Mouse (Mus musculus) inflammation-experienced regulatory T-cells, adult 6 months (primary cell): ENCODE measurements around the gene Rasgef1b. TPM values are rescaled to one million over a fixed set of nuclear protein-coding genes. Genes with fewer than 3 reads are reported as not detected.
A peak's percentile ranks its signal among the peaks of the same experiment; 100 is the strongest.

ENCODE experiments used
- ATAC-seq: one replicate; pipeline ENCODE4 v1.8.0; 2017
- polyA plus RNA-seq, 3 experiments: library from polyadenylated mRNA; unstranded; fragments of 100-300 nt; shearing (Covaris generic); gene quantifications; one replicate each; pipeline ENCODE4 v1.2.1; 2017

The Rasgef1b gene
- polyA plus RNA-seq, 3 experiments from 2014 or later = 1.6 to 3.3 (median 2.5) TPM

- no peak for ATAC-seq
These were observed 235.8 kb downstream of the Rasgef1b start for GRCm38 (mm10) chr5:99493017-99493416.

GRCm38 (mm10) chr5:99488479-99489158, 240.2 kb downstream of the Rasgef1b start:
- ATAC-seq = no peak

- ATAC-seq = no peak
These were observed 241.6 kb downstream of the Rasgef1b start for GRCm38 (mm10) chr5:99487009-99487858.

- ATAC-seq = no peak
These were observed 245.7 kb downstream of the Rasgef1b start for GRCm38 (mm10) chr5:99483162-99483561.

GRCm38 (mm10) chr5:99482524-99482923, 246.3 kb downstream of the Rasgef1b start:
- ATAC-seq = no peak

DNA sequence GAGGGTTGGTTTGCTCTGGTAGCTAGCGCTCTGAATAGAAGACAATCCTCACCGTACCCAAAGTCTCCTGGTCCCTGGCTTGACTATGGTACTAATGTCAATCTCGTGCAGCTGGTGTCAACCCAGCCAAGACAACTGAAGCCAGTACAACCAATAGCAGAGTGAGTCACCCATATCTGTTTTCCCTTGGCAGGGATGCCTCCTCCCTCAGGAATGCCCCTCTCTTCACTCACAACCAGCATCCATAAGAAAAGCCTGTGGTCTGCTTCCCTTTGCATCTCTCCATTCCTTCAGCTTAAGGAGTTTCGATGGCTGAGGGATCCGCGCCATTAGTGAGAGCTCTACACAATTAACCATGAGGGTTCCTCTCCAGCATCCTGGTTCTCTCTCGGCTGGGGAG, 246.8 kb downstream of the Rasgef1b start:
- no peak for ATAC-seq

DNA sequence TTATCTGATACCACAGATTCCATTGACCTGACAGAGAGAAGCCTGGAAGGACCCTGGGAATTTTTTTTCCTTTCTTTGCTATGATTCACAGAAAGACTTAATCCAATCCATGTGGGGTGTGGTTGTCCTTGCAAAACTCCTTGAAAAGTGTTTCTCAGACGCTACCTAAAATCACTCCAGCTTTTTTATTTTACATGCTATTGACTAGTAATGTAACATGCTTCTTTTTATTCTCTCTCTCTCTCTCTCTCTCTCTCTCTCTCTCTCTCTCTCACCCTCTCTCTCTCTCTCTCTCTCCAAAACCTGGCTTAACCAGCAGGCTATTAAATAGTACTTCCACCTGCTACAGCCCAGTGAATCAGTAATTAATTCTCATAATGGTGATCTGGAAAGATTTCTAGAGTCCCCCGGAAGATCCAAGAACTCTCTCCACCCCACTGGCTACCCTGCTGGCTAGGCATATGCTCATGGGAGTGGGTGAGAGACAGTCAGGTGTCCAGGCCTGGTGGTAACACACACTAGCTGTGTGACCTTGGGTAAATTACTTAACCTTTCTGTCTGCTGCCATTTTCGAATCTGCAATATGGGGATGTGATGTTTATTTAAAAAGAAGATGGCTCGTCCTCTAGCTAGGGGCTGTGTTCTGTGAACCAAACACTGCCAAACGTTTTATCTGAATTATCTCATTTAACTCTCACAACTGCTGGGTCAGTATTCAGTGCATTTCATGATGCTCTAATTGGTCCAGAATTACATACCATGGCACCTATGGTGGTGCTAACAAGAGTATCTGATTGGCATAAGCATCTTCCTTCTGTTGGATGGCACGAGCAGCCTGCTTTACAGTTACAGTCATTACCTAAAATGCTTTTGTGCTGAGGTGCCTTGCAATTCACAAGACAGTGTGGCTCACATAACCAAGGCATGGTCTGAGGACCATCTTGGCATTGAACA, 248.5 kb downstream of the Rasgef1b start:
- ATAC-seq = no peak

- no peak for ATAC-seq
These were observed 249.4 kb downstream of the Rasgef1b start for GRCm38 (mm10) chr5:99479263-99480077.

GRCm38 (mm10) chr5:99478716-99479115, 250.1 kb downstream of the Rasgef1b start:
- ATAC-seq = no peak

DNA sequence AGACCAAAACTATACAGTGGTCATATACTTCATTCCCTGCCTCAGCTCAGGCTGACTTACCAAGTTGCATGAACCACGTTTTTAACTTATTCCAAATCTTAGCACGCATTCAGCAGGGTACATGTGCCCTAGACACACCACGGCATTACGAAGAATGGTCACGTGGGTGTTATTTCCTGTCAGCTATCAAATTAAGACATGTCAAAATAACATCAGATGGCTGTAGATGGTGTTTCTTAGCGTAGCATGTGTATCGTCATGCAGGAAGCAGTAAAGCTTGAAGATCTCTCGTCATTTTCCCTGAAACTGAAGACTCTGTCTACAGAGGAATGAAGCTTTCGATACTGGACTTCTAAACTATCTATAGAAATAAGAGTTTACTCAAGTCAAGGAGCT, 251.4 kb downstream of the Rasgef1b start:
- peak; percentile 81 for ATAC-seq

- peak; percentile 36 for ATAC-seq
These were observed 252.0 kb downstream of the Rasgef1b start for GRCm38 (mm10) chr5:99476640-99477419.

GRCm38 (mm10) chr5:99472607-99473335, 256.1 kb downstream of the Rasgef1b start:
- ATAC-seq = no peak

GRCm38 (mm10) chr5:99471790-99472189, 257.1 kb downstream of the Rasgef1b start:
- ATAC-seq = no peak

- ATAC-seq = no peak
These were observed 258.3 kb downstream of the Rasgef1b start for GRCm38 (mm10) chr5:99470613-99471012.

DNA sequence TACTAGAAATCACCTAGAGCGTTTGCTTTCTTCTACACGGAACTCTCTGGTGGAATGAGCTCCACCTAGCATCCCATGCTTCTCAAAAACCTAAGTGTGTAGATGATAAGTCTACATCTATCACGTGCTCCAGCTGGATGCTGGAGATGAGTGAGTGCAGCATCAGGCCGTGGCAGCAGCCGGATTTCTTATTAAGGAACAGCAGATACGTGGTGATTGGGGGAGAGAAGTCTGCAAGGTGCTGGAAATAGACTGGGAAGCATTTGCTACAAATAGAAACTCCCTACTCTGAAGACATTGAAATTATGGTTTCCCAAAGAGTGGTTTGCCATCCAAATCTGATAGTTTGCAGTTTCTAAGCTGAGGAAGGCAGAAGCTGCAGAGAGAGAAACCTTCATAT, 269.9 kb downstream of the Rasgef1b start:
- ATAC-seq = no peak

GRCm38 (mm10) chr5:99457291-99457690, 271.6 kb downstream of the Rasgef1b start:
- no peak for ATAC-seq

DNA sequence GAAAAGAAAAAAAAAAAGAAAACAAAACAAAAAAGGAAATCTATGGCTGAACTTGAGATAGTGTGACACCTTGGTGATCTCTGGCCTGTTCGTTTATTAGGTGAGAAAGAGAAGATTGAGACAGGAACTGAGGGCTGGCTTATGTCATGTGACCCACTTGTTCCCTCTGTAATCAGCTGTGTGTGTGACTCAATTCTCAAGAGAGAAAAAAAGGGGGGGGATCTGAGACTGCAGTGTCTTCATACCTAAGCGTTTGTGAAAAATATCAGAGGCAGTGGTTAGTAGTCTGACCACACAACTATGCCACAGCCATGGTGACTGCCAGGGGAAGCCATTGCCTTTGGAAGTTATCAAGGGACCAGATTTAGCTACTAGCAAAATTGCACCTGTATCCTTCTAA, 276.9 kb downstream of the Rasgef1b start:
- ATAC-seq = peak; percentile 50

DNA sequence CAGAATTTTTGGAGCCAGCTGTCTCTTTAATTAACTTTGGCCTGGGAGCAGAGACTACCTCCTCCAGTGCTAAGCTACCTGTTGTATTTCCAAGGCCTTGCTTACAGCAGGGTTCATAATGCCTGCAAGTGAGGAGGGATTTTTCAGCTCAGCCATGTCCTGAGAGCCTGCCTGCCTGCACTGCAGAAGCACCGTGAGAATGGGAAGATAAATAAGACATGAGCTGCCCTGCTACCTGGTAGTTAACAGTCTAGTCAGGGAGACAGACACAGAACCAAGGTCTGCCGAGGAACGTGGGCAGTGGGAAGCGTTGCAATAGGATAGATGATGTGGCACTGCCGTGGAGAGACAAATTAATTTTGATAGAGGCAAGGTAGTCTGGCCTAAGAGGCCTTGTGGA, 277.4 kb downstream of the Rasgef1b start:
- ATAC-seq = no peak

GRCm38 (mm10) chr5:99450994-99451393, 277.9 kb downstream of the Rasgef1b start:
- no peak for ATAC-seq

DNA sequence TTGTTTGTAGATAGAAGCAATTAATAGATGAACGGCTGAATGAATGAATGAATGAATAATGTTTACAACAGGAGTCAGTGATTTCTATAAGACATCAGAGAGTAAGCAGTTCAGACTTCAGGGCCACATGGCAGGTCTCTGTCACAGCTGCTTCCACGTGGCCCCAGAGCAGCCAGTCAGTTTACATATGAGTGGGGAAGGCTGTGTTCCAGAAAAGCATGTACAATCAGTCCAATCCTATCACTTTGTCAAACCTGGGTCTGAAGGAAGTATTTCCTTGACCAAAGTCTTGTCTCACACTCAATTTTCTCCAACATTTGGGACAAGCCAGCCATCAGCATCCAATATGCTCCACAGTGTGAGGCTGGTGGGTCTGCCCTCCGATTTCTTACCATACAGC, 278.4 kb downstream of the Rasgef1b start:
- ATAC-seq = no peak
